Mouse (Mus musculus): ENCODE measurements around the gene Mypn. TPM values are rescaled to one million over a fixed set of nuclear protein-coding genes. Genes with fewer than 3 reads are reported as not detected.

The Mypn gene
- total and polyA plus RNA-seq, 2 experiments from 2014 or later = 0.22 to 0.74 TPM

- H3K4me3 ChIP-seq (ENCODE audit: low read depth, low read length) = no peak overlapping the region
- H3K36me3 ChIP-seq (ENCODE audit: insufficient read depth, low read length) = no peaks in the 10 kb centered on the region
- DNase-seq (ENCODE audit: low spot score) = no peak
- no peak for TF ChIP-seq CTCF (IDR thresholded peaks at IDR 0.05)
- H3K4me1 ChIP-seq (ENCODE audit: insufficient read depth, low read length) = no peaks in the 10 kb centered on the region
- H3K9me3 ChIP-seq (ENCODE audit: low read length) = no peaks in the 10 kb centered on the region
- no peak for ATAC-seq (ENCODE audit: low FRiP score)
- H3K27ac ChIP-seq (ENCODE audit: low read depth, low read length) = no peak overlapping the region
- 70% methylated on average over 4 of the region's 4 CpGs for WGBS
- H3K4me2 ChIP-seq (ENCODE audit: low read depth, low read length, poor library complexity, severe bottlenecking) = no peak overlapping the region
- no peaks in the 10 kb centered on the region for H3K27me3 ChIP-seq (ENCODE audit: insufficient read depth, low read length)
- no peak overlapping the region for H3K9ac ChIP-seq (replicated peaks; ENCODE audit: low read length, poor library complexity, severe bottlenecking)
These were observed 46.8 kb downstream of the Mypn start for GRCm38 (mm10) chr10:63156919-63157318.

GRCm38 (mm10) chr10:63156351-63156750 is 47.4 kb downstream of the Mypn start:
- Histone ChIP-seq H3K27me3 (ENCODE audit: insufficient read depth, low read length) (no peaks in the 10 kb centered on the region), H3K27ac (ENCODE audit: low read depth, low read length) (no peak overlapping the region), H3K4me2 (ENCODE audit: low read depth, low read length, poor library complexity, severe bottlenecking) (no peak overlapping the region), H3K4me3 (ENCODE audit: low read depth, low read length) (no peak overlapping the region), H3K9ac (replicated peaks; ENCODE audit: low read length, poor library complexity, severe bottlenecking) (no peak overlapping the region), H3K9me3 (ENCODE audit: low read length) (no peaks in the 10 kb centered on the region), H3K36me3 (ENCODE audit: insufficient read depth, low read length) (no peaks in the 10 kb centered on the region), H3K4me1 (ENCODE audit: insufficient read depth, low read length) (no peaks in the 10 kb centered on the region)
- 94% methylated on average over 1 of the region's 1 CpGs for WGBS
- ATAC-seq (ENCODE audit: low FRiP score) (no peak), DNase-seq (ENCODE audit: low spot score) (no peak)
- peak; percentile 21; the same call in 1 of the 2 replicates for TF ChIP-seq CTCF (IDR thresholded peaks at IDR 0.05)

GRCm38 (mm10) chr10:63155668-63156350 is 47.9 kb downstream of the Mypn start:
- DNase-seq (ENCODE audit: low spot score) = no peak
- WGBS = 79% methylated on average over 4 of the region's 4 CpGs
- Histone ChIP-seq H3K9ac (replicated peaks; ENCODE audit: low read length, poor library complexity, severe bottlenecking) (no peak overlapping the region), H3K4me2 (ENCODE audit: low read depth, low read length, poor library complexity, severe bottlenecking) (no peak overlapping the region), H3K4me1 (ENCODE audit: insufficient read depth, low read length) (no peaks in the 10 kb centered on the region), H3K27ac (ENCODE audit: low read depth, low read length) (no peak overlapping the region), H3K4me3 (ENCODE audit: low read depth, low read length) (no peak overlapping the region), H3K9me3 (ENCODE audit: low read length) (no peaks in the 10 kb centered on the region), H3K27me3 (ENCODE audit: insufficient read depth, low read length) (no peaks in the 10 kb centered on the region), H3K36me3 (ENCODE audit: insufficient read depth, low read length) (no peaks in the 10 kb centered on the region)
- TF ChIP-seq CTCF (IDR thresholded peaks at IDR 0.05) = no peak
- no peak for ATAC-seq (ENCODE audit: low FRiP score)

- no peak overlapping the region for H3K9ac ChIP-seq (replicated peaks; ENCODE audit: low read length, poor library complexity, severe bottlenecking)
- no peak overlapping the region for H3K4me3 ChIP-seq (ENCODE audit: low read depth, low read length)
- H3K27me3 ChIP-seq (ENCODE audit: insufficient read depth, low read length) = no peaks in the 10 kb centered on the region
- H3K36me3 ChIP-seq (ENCODE audit: insufficient read depth, low read length) = no peaks in the 10 kb centered on the region
- ATAC-seq (ENCODE audit: low FRiP score) = no peak
- H3K4me1 ChIP-seq (ENCODE audit: insufficient read depth, low read length) = no peaks in the 10 kb centered on the region
- no peak overlapping the region for H3K27ac ChIP-seq (ENCODE audit: low read depth, low read length)
- no peaks in the 10 kb centered on the region for H3K9me3 ChIP-seq (ENCODE audit: low read length)
- WGBS = 83% methylated on average over 4 of the region's 4 CpGs
- DNase-seq (ENCODE audit: low spot score) = no peak
- H3K4me2 ChIP-seq (ENCODE audit: low read depth, low read length, poor library complexity, severe bottlenecking) = no peak overlapping the region
- no peak for TF ChIP-seq CTCF (IDR thresholded peaks at IDR 0.05)
These were observed 49.0 kb downstream of the Mypn start for GRCm38 (mm10) chr10:63154726-63155125.

- H3K27me3 ChIP-seq (ENCODE audit: insufficient read depth, low read length) = no peaks in the 10 kb centered on the region
- H3K9me3 ChIP-seq (ENCODE audit: low read length) = no peaks in the 10 kb centered on the region
- ATAC-seq (ENCODE audit: low FRiP score) (no peak), DNase-seq (ENCODE audit: low spot score) (no peak)
- H3K4me2 ChIP-seq (ENCODE audit: low read depth, low read length, poor library complexity, severe bottlenecking) = no peak overlapping the region
- H3K4me1 ChIP-seq (ENCODE audit: insufficient read depth, low read length) = no peaks in the 10 kb centered on the region
- WGBS = 89% methylated on average over 6 of the region's 6 CpGs
- no peaks in the 10 kb centered on the region for H3K36me3 ChIP-seq (ENCODE audit: insufficient read depth, low read length)
- no peak for TF ChIP-seq CTCF (IDR thresholded peaks at IDR 0.05)
- no peak overlapping the region for H3K4me3 ChIP-seq (ENCODE audit: low read depth, low read length)
- no peak overlapping the region for H3K27ac ChIP-seq (ENCODE audit: low read depth, low read length)
- no peak overlapping the region for H3K9ac ChIP-seq (replicated peaks; ENCODE audit: low read length, poor library complexity, severe bottlenecking)
These were observed 49.5 kb downstream of the Mypn start for GRCm38 (mm10) chr10:63154226-63154625.

GRCm38 (mm10) chr10:63153563-63153962 is 50.2 kb downstream of the Mypn start:
- no peaks in the 10 kb centered on the region for H3K9me3 ChIP-seq (ENCODE audit: low read length)
- H3K4me3 ChIP-seq (ENCODE audit: low read depth, low read length) = no peak overlapping the region
- no peak overlapping the region for H3K9ac ChIP-seq (replicated peaks; ENCODE audit: low read length, poor library complexity, severe bottlenecking)
- H3K36me3 ChIP-seq (ENCODE audit: insufficient read depth, low read length) = no peaks in the 10 kb centered on the region
- WGBS = 35% methylated on average over 3 of the region's 3 CpGs
- ATAC-seq (ENCODE audit: low FRiP score) (no peak), DNase-seq (ENCODE audit: low spot score) (peak; percentile 72)
- H3K27ac ChIP-seq (ENCODE audit: low read depth, low read length) = no peak overlapping the region
- no peak overlapping the region for H3K4me2 ChIP-seq (ENCODE audit: low read depth, low read length, poor library complexity, severe bottlenecking)
- H3K4me1 ChIP-seq (ENCODE audit: insufficient read depth, low read length) = no peaks in the 10 kb centered on the region
- TF ChIP-seq CTCF (IDR thresholded peaks at IDR 0.05) = peak; percentile 73
- H3K27me3 ChIP-seq (ENCODE audit: insufficient read depth, low read length) = no peaks in the 10 kb centered on the region
